Mouse (Mus musculus) heart, embryonic 14.5 days (tissue): Measurements from ENCODE around the gene Capn2. TPM values are rescaled to one million over a fixed set of nuclear protein-coding genes. Genes with fewer than 3 reads are reported as not detected.

ENCODE experiments used
- ATAC-seq: fragments of 200-750 bp; cut with Nextera tagmentation; 2 replicates; pipeline ENCODE4 v1.8.0; 2017; ENCODE audit warnings: low read depth, moderate TSS enrichment; ENCODE audit not compliant: insufficient number of reproducible peaks, insufficient read depth, low FRiP score
- H3K27ac ChIP-seq, 2 experiments: fragments of 200-500 bp in 1 of 2; fragments of 300-500 bp in 1 of 2; sonication (generic) in 1 of 2; replicated peaks in 1 of 2; 2 replicates each; pipeline ENCODE4 v1.5.1; 2012 to 2014; ENCODE audit warnings: low read depth in 2 of 2, low read length in 2 of 2, control low read depth in 1 of 2, mild to moderate bottlenecking in 1 of 2, mixed read lengths in 1 of 2; ENCODE audit not compliant: control insufficient read depth in 1 of 2, insufficient read depth in 1 of 2
- H3K27me3 ChIP-seq: fragments of 300-500 bp; sonication (generic); 2 replicates; pipeline ENCODE4 v1.6.1; 2014; ENCODE audit warnings: mild to moderate bottlenecking, low read length, control low read depth; ENCODE audit not compliant: control insufficient read depth, insufficient read depth
- H3K36me3 ChIP-seq: fragments of 300-500 bp; sonication (generic); 2 replicates; pipeline ENCODE4 v1.6.1; 2014; ENCODE audit warnings: mild to moderate bottlenecking, control low read depth, low read length, mixed read lengths; ENCODE audit not compliant: control insufficient read depth, insufficient read depth
- H3K4me1 ChIP-seq, 2 experiments: fragments of 200-500 bp in 1 of 2; fragments of 300-500 bp in 1 of 2; sonication (generic) in 1 of 2; 2 replicates each; pipeline ENCODE4 v1.6.1; 2012 to 2014; ENCODE audit warnings: low read length in 2 of 2, control low read depth in 1 of 2, mixed read lengths in 1 of 2; ENCODE audit not compliant: control insufficient read depth in 2 of 2, insufficient read depth in 2 of 2
- H3K4me2 ChIP-seq: fragments of 300-500 bp; sonication (generic); 2 replicates; pipeline ENCODE4 v1.6.1; 2014; ENCODE audit warnings: mild to moderate bottlenecking, low read length
- H3K4me3 ChIP-seq, 2 experiments: fragments of 200-500 bp in 1 of 2; fragments of 300-500 bp in 1 of 2; sonication (generic) in 1 of 2; 2 replicates each; pipeline ENCODE4 v1.5.1; 2012 to 2014; ENCODE audit warnings: low read length in 2 of 2, mild to moderate bottlenecking in 2 of 2, control low read depth in 1 of 2, low read depth in 1 of 2, moderate library complexity in 1 of 2; ENCODE audit not compliant: control insufficient read depth in 1 of 2, insufficient read depth in 1 of 2
- H3K9ac ChIP-seq: fragments of 300-500 bp; sonication (generic); 2 replicates; pipeline ENCODE4 v1.6.1; 2014; ENCODE audit warnings: mild to moderate bottlenecking, low read length
- H3K9me3 ChIP-seq: fragments of 300-500 bp; sonication (generic); 2 replicates; pipeline ENCODE4 v1.6.1; 2016; ENCODE audit warnings: low read length, control low read depth; ENCODE audit not compliant: control insufficient read depth
- WGBS: fragments of 180-500 bp; shearing (Covaris S2); extraction: QIAGEN DNeasy Blood & Tissue Kit; methylation state at CpG from one replicate; pipeline ENCODE4 v1.1.7; 2014; 5-methylcytosine and 5-hydroxymethylcytosine counted together
- polyA plus RNA-seq: library from polyadenylated mRNA; unstranded; fragments of >200 nt; fragmentation: Nextera tagmentation; extraction: Ambion mirVana; gene quantifications from 2 replicates; pipeline ENCODE4 v1.2.1, GENCODE M21; 2014

Capn2 gene
- polyA plus RNA-seq = 71.2 and 76.6 TPM in 2 replicates

DNA sequence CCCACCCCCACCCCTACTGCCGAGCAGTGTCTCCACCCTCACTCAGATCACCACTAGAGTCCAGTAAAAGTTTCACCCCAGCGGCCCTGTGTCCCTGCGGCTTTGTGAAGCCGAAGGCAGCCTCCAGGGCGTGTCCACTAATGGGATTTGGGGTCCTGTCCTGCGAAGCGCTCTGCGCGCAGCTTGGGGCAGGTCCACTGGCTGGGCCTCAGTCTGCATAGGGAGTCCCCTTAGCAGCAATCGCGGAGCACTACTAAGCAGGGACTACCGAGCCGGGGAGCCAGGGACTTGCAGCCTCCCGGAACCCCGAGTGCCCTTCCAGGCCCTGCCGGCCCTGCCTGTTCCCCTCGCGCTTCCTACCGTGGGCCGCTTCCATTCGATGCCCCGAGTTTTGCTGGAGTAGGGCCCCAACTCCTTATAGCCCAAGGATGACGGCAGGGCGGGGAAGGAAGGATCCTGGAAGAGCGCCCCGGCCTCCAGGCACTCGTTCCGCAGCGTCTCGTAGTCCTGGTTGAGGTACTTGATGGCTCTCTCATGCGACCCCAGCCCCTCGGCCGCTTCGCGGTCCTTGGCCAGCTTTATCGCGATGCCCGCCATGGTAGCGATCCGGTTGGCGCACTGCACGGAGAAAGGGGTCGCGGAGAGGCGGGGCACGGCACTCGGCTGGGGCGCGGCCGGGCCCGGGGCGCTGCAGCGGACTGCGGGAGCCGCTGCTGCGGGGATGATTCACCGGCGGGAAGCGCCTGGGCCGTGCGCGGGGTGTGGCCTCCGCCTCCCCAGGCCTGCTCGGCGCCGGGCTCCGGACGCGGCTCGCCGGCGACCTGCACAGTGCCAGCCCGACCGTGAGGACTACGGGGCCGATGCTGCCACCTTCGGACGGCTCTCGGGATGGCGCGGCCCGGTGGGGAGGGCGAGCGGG is at the start of gene Capn2:
Gene Capn2, minus strand, starts transcription at position 851 of the 919 bp plus-strand sequence.
- Histone ChIP-seq H3K27ac (peak within 1 kb of the TSS; percentile 60 to 87), H3K4me1 (peaks cover 35 to 47% of the 10 kb centered on the region in 2 experiments), H3K9ac (peak within 1 kb of the TSS; percentile 87), H3K4me3 (peak within 1 kb of the TSS; percentile 63 to 71), H3K36me3 (peaks cover 10% of the 10 kb centered on the region), H3K27me3 (no peaks in the 10 kb centered on the region), H3K9me3 (no peaks in the 10 kb centered on the region), H3K4me2 (peak within 1 kb of the TSS; percentile 72)
- peak; percentile 84 for ATAC-seq
- under 1% methylated on average over 81 of the region's 84 CpGs for WGBS

DNA sequence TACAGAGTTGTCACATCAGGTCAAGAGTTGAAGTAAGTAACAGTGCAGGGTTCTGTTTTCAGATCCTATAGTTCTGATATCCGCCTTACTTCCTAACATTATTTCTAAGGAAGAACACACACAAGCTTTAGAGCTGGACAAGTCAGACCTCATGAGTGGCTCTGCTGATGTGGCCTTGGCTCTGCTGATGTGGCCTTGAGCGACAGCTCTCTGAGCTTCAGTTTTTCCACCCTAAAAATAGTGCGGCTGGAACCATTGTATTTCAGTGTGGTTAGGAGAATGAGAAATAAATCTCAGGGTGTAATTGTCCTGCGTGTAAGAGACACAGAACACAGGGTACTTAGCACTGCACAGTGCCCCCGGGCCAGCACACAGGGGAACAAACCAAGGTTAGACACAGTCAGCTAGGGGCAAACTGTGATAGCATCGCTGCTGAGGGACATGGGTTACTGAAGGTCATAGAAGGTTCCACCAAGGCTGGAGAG is 48.0 kb upstream of the Capn2 start:
- 80% methylated on average over 6 of the region's 6 CpGs for WGBS
- Histone ChIP-seq H3K9ac (no peak overlapping the region), H3K27ac (no peak overlapping the region), H3K4me1 (peaks cover 0 to 2% of the 10 kb centered on the region in 2 experiments; a peak in 2 of 4 replicates), H3K4me3 (no peak overlapping the region), H3K9me3 (no peaks in the 10 kb centered on the region), H3K27me3 (no peaks in the 10 kb centered on the region), H3K4me2 (no peak overlapping the region), H3K36me3 (no peaks in the 10 kb centered on the region)
- ATAC-seq = no peak

GRCm38 (mm10) chr1:182564408-182565120 is 47.2 kb upstream of the Capn2 start, which contains the start of gene Capn8:
Capn8 (plus strand) TSS chr1:182565007.
- 78% methylated on average over 5 of the region's 5 CpGs for WGBS
- Histone ChIP-seq H3K4me1 (peaks cover 0 to 2% of the 10 kb centered on the region in 2 experiments; a peak in 2 of 4 replicates), H3K9me3 (no peaks in the 10 kb centered on the region), H3K27ac (no peak within 1 kb of the TSS), H3K27me3 (no peaks in the 10 kb centered on the region), H3K9ac (no peak within 1 kb of the TSS), H3K4me2 (no peak within 1 kb of the TSS), H3K36me3 (no peaks in the 10 kb centered on the region), H3K4me3 (no peak within 1 kb of the TSS)
- no peak for ATAC-seq

GRCm38 (mm10) chr1:182562576-182563370 is 45.4 kb upstream of the Capn2 start:
- Histone ChIP-seq H3K9ac (no peak overlapping the region), H3K4me3 (no peak overlapping the region), H3K27ac (no peak overlapping the region), H3K27me3 (no peaks in the 10 kb centered on the region), H3K9me3 (no peaks in the 10 kb centered on the region), H3K4me2 (no peak overlapping the region), H3K36me3 (no peaks in the 10 kb centered on the region), H3K4me1 (peaks cover 0 to 2% of the 10 kb centered on the region in 2 experiments; a peak in 2 of 4 replicates)
- 55% methylated on average over 16 of the region's 16 CpGs for WGBS
- ATAC-seq = no peak

DNA sequence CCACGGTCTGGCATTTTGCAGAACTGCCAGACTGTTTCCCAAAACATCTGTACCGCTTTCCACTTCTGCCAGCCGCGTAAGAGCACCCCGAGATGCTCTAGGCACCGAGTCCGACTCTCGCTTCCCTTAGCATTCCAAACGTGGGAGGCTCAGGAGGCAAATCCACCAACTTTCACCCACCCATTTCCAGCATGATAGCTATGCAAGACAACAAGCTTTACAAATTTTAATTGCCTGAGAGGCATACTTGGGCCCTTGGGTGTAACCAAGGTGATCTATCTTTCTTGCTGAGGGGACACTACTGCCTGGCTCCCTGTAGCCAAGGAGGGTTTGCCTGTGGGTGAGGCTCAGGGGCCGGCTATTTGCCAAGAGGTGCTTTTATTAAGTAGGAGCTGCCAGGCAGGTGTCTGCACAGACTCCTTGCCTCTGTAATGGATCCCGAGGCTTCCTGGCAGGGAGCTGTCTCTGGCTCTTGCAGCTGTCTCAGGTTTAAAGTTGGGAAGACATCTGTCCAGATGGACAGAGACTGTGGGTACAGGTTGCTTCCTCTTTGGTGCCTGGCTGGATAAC is 44.6 kb upstream of the Capn2 start:
- no peak overlapping the region for H3K4me2 ChIP-seq
- no peak overlapping the region for H3K4me3 ChIP-seq

DNA sequence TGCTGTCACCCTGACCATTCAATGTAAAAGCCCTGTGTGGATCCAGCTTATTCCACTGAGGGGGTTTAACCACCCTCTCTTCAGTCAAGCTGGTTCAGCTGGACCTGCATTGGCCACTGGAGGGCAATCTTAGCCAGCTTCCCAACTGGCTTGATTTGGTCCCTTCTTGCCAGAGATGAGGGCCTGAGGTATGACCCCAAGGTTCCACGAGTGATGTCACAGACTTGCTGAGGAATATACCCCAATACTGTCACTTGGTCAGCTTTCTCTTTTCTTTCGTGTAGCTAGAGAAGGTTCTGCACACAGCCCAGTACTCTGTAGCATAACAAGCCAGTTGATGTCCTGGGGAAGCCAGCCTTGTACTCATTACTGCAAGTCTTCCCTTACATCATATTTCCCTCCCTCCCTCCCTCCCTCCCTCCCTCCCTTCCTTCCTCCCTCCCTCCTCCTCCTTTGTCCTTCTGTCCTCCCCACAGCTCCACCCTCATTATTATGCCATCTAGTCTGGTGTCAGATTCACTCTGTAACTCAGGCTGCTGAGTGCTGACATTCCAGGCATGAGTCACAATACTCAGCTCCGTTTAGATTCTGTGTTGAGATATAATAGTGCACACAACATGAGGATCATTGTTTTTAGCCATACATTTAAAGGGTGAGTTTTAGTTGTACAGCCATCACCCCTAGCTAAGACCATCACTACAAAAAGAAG is 43.1 kb upstream of the Capn2 start:
- peaks cover 0 to 2% of the 10 kb centered on the region in 2 experiments; a peak in 2 of 4 replicates for H3K4me1 ChIP-seq
- no peak for ATAC-seq
- H3K4me2 ChIP-seq = no peak overlapping the region
- no peak overlapping the region for H3K4me3 ChIP-seq
- H3K9me3 ChIP-seq = no peaks in the 10 kb centered on the region
- H3K36me3 ChIP-seq = no peaks in the 10 kb centered on the region
- no peaks in the 10 kb centered on the region for H3K27me3 ChIP-seq
- no peak overlapping the region for H3K9ac ChIP-seq
- no peak overlapping the region for H3K27ac ChIP-seq
- WGBS = 17% methylated on average over 3 of the region's 3 CpGs

More for the DNA sequence above, 44.6 kb upstream of the Capn2 start:
- WGBS = 78% methylated on average over 11 of the region's 11 CpGs
- no peaks in the 10 kb centered on the region for H3K36me3 ChIP-seq
- no peak overlapping the region for H3K27ac ChIP-seq
- H3K4me1 ChIP-seq = peaks cover 0 to 2% of the 10 kb centered on the region in 2 experiments; a peak in 2 of 4 replicates
- H3K9me3 ChIP-seq = no peaks in the 10 kb centered on the region
- H3K27me3 ChIP-seq = no peaks in the 10 kb centered on the region
- no peak overlapping the region for H3K9ac ChIP-seq
- no peak for ATAC-seq
